Mouse (Mus musculus) frontal cortex, adult (tissue): ENCODE measurements around the gene Fgfr2.
A peak's percentile ranks its signal among the peaks of the same experiment; 100 is the strongest.

Source experiments
- ATAC-seq: cut with Nextera tagmentation; 2 replicates; pipeline ENCODE4 v1.9.2; 2017; ENCODE audit warnings: mild to moderate bottlenecking, moderate library complexity, mixed read lengths; ENCODE audit not compliant: low TSS enrichment

Fgfr2 gene

GRCm38 (mm10) chr7:132091551-132091950, 1031.6 kb downstream of the Fgfr2 start:
- ATAC-seq: no peak

GRCm38 (mm10) chr7:132088606-132089005, 1034.5 kb downstream of the Fgfr2 start:
- ATAC-seq: peak; percentile 52

GRCm38 (mm10) chr7:132088181-132088580, 1035.0 kb downstream of the Fgfr2 start:
- peak; percentile 65 for ATAC-seq

- no peak for ATAC-seq
These were observed 1047.3 kb downstream of the Fgfr2 start for GRCm38 (mm10) chr7:132075825-132076224.

GRCm38 (mm10) chr7:132074503-132074902, 1048.6 kb downstream of the Fgfr2 start:
- ATAC-seq: peak; percentile 59; the same call in 1 of the 2 replicates

- ATAC-seq: no peak
These were observed 1052.1 kb downstream of the Fgfr2 start for GRCm38 (mm10) chr7:132070877-132071625.

GRCm38 (mm10) chr7:132067951-132068350, 1055.2 kb downstream of the Fgfr2 start:
- peak; percentile 92 for ATAC-seq

GRCm38 (mm10) chr7:132067511-132067910, 1055.6 kb downstream of the Fgfr2 start:
- no peak for ATAC-seq

- ATAC-seq: no peak
These were observed 1063.0 kb downstream of the Fgfr2 start for GRCm38 (mm10) chr7:132060116-132060515.

- no peak for ATAC-seq
These were observed 1066.6 kb downstream of the Fgfr2 start for GRCm38 (mm10) chr7:132056565-132056964.

GRCm38 (mm10) chr7:132046662-132047061, 1076.5 kb downstream of the Fgfr2 start:
- no peak for ATAC-seq

- peak; percentile 88 for ATAC-seq
These were observed 1091.1 kb downstream of the Fgfr2 start for GRCm38 (mm10) chr7:132031940-132032531.

GRCm38 (mm10) chr7:132026671-132027070, 1096.5 kb downstream of the Fgfr2 start:
- ATAC-seq: peak; percentile 34; the same call in 1 of the 2 replicates

- ATAC-seq: no peak
These were observed 1097.6 kb downstream of the Fgfr2 start for GRCm38 (mm10) chr7:132025591-132025990.

GRCm38 (mm10) chr7:132015933-132016332, 1107.2 kb downstream of the Fgfr2 start:
- no peak for ATAC-seq

- no peak for ATAC-seq
These were observed 1108.0 kb downstream of the Fgfr2 start for GRCm38 (mm10) chr7:132015193-132015592.

- ATAC-seq: peak; percentile 38; the same call in 1 of the 2 replicates
These were observed 1109.2 kb downstream of the Fgfr2 start for GRCm38 (mm10) chr7:132013970-132014369.

GRCm38 (mm10) chr7:132012969-132013679, 1110.0 kb downstream of the Fgfr2 start:
- peak; percentile 84 for ATAC-seq

GRCm38 (mm10) chr7:132009002-132009401, 1114.1 kb downstream of the Fgfr2 start:
- ATAC-seq: no peak

- peak; percentile 81 for ATAC-seq
These were observed 1117.0 kb downstream of the Fgfr2 start for GRCm38 (mm10) chr7:132005996-132006696.

- peak; percentile 69 for ATAC-seq
These were observed 1130.3 kb downstream of the Fgfr2 start for GRCm38 (mm10) chr7:131992873-131993272.

GRCm38 (mm10) chr7:131992226-131992625, 1130.9 kb downstream of the Fgfr2 start:
- ATAC-seq: 0 out of 2 replicates have a peak, but pooled peaks have one; percentile 18
